Mouse (Mus musculus): ENCODE results near the gene Sart3.

GRCm38 (mm10) chr5:113722224-113723013, 49.9 kb downstream of the Sart3 start:
- TF ChIP-seq GATA1 (IDR thresholded peaks at IDR 0.05; ENCODE audit: borderline replicate concordance, low read length) (no peak), FLI1 (IDR thresholded peaks at IDR 0.05; ENCODE audit: low read length) (no peak)
